Comparison of ENCODE assay signal across 27 mouse cellular contexts in the genomic region with DNA sequence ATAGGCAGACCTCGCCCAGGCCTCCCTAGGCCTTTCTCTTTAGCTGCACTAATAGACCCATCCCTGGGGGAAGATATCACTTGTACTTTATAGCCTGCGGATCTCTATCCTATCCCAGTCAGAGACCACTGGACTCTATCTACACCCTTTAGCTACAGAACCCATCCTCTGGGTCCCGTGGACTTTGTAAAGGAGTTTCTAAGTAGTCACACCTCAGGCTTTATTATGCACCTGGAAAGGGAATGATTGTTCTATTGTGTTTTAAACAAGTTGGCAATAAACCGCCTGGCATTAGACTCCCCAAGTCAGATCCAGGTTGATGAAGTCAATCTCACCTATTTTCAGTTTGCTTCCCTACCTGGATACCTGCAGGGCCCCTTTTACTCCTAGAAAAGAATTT.
"Had no signal": no experiment of that assay in that cellular context is flagged by ENCODE, and none has a peak within 500 bp of the region (broad histone marks: within the 10 kb centered on the region; RNA-seq: fewer than 3 reads in every experiment).

No protein-coding gene starts in this region.

- H3K4me3 ChIP-seq: heart, adult 2 months; heart, embryonic 10.5 days; heart, embryonic 12.5 days; hindbrain, embryonic 10.5 days; hindbrain, embryonic 12.5 days; intestine, embryonic 15.5 days; layer of hippocampus, adult 2 months; left cerebral cortex, adult 2 months; limb, embryonic 10.5 days; limb, embryonic 12.5 days; liver, embryonic 13.5 days; liver, embryonic 15.5 days had no signal

- H3K4me2 ChIP-seq: heart, embryonic 12.5 days; hindbrain, embryonic 12.5 days; hindbrain, embryonic 14.5 days; intestine, embryonic 15.5 days; limb, embryonic 12.5 days; liver, embryonic 11.5 days; liver, embryonic 13.5 days; liver, embryonic 15.5 days had no signal

- H3K27me3 ChIP-seq: heart, embryonic 12.5 days; hindbrain, embryonic 12.5 days; intestine, embryonic 15.5 days; limb, embryonic 12.5 days; liver, embryonic 13.5 days; liver, embryonic 15.5 days had no signal

- ATAC-seq: hindbrain, embryonic 16.5 days; inflammation-experienced regulatory T-cells, adult 6 months; intestine, embryonic 15.5 days; intestine, postnatal 0 days had no signal

- DNase-seq: gastrocnemius, postnatal 14 days; gastrocnemius, postnatal 36 days; heart, adult 2 months; heart, postnatal 10 days; heart, postnatal 4 days; kidney, adult 18-20 months; kidney, adult 8-10 months; kidney, postnatal 10 days; kidney, postnatal 25 days; kidney, postnatal 4 days; liver; liver, embryonic 13.5 days had no signal

- H3K27ac ChIP-seq: heart, adult 2 months; heart, embryonic 10.5 days; hindbrain, embryonic 10.5 days; hindbrain, embryonic 12.5 days; hindbrain, embryonic 14.5 days; intestine, embryonic 15.5 days; layer of hippocampus, adult 2 months; left cerebral cortex, adult 2 months; limb, embryonic 10.5 days; limb, embryonic 12.5 days; liver, embryonic 13.5 days; liver, embryonic 15.5 days had no signal

- H3K36me3 ChIP-seq: hindbrain, embryonic 12.5 days; intestine, embryonic 15.5 days; liver, embryonic 15.5 days had no signal

- H3K9ac ChIP-seq: heart, embryonic 12.5 days; hindbrain, embryonic 12.5 days; hindbrain, embryonic 14.5 days; intestine, embryonic 15.5 days; limb, embryonic 12.5 days; liver, embryonic 13.5 days; liver, embryonic 15.5 days had no signal

- H3K9me3 ChIP-seq: heart, embryonic 10.5 days; heart, embryonic 12.5 days; hindbrain, embryonic 10.5 days; hindbrain, embryonic 12.5 days; intestine, embryonic 15.5 days; limb, embryonic 10.5 days; limb, embryonic 12.5 days; liver, embryonic 13.5 days; liver, embryonic 15.5 days had no signal

- H3K4me1 ChIP-seq: heart, embryonic 10.5 days; intestine, embryonic 15.5 days; limb, embryonic 12.5 days had no signal
